Mouse (Mus musculus) kidney, postnatal 4 days (tissue): ENCODE results near the gene Slc22a23.

ENCODE experiments used
- DNase-seq, 2 experiments: peaks; one replicate each; pipeline ENCODE4 v3.0.0; 2021; ENCODE audit warnings: mixed read lengths in 2 of 2

Gene Slc22a23

DNA sequence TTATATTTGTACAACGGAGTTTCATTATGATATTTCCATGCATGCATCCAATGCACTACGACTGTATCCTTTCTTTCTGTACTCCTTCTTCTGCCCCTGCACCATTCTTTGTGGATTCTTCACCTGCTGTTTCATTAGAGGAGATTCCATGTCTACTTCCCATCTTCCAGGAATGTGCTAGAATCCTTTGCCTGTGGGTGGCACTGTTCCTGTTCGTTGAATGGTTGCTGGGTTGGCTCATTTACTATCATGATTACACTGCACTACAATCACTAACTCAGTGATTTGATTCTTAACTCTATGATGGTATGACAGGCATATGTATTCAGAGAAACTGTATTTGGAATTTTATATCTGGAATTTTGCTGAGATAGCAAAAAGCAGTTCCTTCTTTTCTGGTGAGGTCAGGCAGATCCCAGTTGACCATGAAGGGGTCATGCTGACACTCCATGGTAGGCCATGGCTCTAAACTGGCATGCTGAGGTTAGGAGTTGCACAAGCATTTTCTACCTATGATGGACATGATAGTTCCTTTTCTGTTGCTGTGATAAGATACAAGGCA lies 187.3 kb downstream of the Slc22a23 start:
- DNase-seq, result no peak

DNA sequence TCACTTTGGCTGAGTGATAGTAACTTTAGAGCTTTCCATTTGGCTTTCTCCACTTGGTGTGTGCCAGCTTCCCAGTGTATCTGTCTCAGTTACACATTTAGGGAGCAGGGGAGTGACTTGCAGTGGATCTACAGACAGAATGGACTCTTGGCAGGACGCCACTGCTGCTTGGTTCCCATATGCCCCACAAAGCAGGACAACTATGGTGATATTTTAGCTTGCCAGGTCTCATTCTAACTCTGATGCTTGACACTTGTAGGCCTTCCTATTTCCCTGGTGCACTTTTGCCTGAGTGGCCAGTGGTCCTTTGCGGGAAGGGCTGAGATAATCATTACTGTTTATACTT lies 188.2 kb downstream of the Slc22a23 start:
- DNase-seq, result peak; percentile 27 to 46

DNA sequence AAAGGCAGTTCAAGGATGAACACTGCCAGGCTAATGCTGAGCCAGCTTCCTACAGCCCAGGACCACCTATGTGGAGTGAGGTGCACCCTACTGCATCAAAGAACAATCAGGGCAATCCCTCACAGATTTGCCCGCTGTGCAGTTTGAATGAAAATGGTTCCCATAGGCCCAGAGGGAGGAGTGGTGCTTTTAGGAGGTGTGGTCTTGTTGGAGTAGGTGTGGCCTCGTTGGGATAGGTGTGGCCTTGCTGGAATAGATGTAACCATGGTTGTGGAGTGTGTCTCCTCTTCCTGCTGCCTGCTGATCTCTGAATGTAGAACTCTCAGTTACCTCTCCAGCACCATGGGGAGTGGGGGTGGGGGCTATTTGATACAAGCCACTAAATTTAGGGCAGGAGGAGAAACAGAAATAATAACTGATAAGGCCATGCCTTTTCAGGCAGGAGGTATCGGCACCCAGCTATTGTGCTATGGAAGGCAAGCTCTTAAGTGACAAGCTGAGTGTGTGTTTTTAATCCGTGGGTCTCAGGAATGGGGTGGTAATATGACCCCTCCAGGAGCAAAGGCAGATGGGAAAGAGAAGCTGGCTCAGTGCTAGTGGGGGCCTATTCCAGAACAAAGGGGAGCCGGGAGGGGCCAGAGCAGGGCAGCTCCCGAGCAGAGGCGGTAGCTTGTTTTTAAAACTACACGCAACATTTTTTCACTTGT lies 188.7 kb downstream of the Slc22a23 start:
- DNase-seq, result peak; percentile 18 to 39

DNA sequence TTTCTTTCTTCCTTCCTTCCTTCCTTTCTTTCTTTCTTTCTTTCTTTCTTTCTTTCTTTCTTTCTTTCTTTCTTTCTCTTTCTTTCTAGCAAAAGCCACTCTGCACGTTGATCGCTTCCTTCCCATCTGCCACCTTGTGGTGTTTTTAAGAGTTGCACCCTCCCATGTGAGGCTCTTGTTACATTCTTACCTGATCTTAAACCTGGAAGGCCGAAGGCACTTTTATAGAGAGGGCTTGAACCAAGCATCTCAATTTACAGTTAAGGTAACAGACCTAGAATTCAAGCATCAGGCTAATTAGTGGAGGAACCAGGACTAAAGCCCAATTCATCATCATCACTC lies 190.1 kb downstream of the Slc22a23 start:
- peak; percentile 78 to 85 for DNase-seq

DNA sequence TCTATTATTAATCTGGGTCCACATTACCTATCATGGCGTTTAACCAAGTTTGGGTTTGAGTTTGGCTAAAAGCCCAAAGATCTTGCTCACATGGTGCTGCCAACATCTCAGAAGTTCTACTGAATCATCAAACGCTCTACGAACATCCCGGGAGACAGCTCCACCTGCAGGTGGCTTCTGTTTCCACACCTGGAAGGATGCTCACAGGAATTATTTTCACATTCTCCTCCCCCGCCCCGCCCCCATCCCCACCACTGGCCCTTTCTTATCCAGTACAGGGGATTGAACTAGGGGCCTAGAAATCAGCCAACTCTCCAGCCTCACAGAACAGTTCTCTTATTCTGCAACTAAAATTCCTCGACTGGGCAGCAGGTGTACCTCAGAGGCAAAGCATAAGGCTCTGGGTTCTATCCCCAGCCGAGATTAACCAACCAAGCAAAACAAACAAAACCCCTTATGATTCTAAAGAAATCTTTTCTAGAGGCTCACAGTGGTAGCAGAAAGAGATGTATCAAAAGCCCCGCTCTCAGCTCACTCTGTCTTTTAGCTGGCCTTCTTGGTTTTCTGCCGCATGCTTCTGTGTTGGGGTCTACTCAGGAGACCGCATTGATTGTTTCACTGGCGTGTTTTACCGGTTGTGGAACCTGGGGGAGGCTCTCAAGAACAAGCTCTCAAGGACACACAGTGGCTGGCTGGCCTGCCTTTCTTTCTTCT lies 190.6 kb downstream of the Slc22a23 start:
- DNase-seq, result peak; percentile 87 to 90

DNA sequence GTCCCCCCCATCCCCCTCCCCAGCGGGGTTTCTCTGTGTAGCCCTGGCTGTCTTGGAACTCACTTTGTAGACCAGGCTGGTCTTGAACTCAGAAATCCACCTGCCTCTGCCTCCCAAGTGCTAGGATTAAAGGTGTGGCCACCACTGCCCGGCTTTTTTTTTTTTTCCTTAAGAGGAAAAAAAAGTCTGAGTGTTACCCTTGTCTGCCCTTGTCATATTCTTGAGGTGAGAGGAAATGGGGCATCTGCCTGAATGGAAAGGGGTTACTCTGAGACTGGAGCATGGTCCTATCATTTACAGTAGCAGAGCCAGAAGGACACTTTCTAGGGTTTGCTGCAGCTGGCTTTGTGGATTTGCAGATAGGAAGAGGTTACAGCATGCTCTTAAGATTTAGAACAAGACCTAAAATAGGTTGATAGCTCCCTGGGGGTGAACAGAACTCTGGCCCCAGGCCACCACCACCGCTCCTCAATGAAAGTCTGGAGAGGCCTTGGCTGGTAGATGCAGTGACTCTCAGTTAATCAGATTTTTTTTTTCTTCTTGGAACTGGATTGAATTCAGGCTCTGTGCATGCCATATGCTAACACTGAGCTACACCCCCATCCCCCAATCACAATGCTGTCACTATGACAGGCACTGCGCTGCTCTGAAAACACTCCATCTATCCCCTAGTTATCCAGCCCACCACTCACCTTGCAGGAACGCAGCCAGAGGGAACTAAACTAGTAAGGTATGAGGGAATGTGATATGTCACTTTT lies 191.5 kb downstream of the Slc22a23 start:
- DNase-seq, result peak in 1 of 2 experiments; percentile 12

DNA sequence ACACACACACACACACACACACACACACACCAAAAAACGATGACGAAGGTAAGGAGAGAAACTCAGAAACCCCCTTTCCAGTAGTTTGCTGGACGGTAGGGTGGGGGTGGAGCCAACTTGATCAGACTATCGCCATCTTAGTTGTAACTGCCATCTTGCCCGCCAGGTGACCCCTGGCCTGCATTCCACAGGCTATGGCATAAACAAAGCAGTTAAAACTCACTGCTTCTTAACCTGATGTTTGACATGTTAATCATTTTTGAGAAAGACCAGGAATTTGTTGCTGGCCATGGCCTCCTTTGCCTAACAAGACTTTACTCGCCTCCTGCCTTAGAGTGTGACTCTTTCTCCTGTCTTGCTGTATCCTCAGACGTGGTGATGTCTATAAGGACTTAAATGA lies 192.3 kb downstream of the Slc22a23 start:
- DNase-seq, result peak; percentile 36 to 67

DNA sequence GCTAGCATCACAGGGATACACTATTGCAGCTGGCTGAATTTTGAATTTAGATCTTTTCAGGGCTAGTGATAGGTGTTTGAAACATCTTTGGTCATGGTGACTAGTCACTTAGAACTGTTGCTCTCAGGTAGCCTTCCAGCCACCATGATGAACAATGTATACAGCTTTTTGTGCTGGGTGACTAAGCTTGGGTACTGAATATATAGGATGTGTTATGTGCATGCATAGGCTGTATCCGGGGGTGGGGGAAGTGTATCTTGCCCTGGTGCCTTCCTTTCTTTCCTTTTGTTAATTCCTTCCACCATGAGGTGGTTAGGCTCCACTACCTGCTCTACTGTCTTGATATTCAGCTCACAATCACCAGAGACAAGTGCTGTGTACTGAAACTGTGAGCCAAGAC lies 193.6 kb downstream of the Slc22a23 start:
- DNase-seq, result no peak

DNA sequence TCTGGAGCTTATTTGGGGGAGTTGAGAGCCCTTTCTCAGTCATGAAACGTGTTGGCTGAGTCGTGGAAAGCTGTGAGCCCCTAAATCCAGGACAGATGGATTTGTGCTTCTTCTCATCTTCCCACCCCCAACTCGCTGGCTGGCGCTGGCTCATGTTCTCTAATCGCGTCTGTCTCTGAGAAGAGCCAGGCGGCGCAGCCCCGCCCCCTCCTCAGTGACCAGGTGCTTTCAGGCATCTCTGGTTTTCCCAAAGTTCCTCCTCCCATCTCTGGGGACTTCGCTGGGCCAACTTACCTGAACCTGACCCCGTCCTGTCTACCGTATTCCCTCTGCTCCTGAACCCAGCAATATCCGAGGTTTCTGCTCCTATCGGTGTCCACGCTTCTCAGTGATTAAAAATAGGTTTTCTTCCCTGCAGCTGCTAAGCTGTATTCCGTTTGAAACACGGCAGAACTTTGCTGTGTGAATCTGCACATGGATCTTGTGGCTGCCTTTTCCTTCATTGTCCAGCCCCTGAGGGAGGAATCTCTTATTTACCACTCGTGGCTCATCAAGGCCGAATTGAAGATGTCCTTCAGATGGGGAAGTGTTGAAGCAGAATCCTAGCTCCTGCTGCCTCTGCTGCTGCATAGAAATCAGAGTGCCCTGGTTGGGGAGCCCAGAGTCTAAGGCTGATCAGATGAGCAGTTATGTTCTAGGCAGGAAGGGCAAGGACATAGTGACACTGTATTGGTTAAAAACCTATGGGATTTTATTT lies 194.5 kb downstream of the Slc22a23 start:
- DNase-seq, result peak; percentile 54 to 64

DNA sequence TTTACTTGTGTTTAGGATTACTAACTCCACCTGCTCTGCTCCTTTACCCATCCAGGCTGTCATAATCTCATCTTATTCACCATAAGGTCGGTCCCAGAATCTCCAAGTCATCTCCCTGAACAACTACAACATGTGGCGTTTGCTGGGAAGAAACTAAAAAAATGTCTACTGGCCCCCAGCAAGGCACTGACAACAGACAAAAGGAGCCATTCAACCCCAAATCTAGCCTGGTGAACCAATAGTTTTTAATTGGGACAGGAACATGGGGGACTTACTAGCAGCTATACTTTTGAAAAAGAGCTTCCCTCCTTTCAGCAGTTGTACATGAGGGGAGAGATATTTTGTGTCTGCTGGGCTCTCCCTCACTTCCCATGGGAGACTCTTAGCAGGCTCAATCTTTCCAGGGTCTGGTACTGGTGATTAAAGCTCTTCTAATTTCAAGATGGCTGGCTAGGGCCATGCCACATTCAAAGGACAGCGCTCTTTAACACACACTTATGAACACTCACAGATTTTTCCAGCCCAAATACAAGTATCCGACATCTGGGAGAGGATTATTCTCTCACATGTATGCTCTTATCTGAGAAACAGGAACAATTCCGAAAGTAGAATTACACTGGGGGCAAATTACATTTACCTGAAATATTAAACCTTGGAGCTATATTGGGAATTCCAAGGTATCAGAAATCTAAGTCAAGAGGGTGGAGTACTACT lies 195.4 kb downstream of the Slc22a23 start:
- DNase-seq, result no peak

DNA sequence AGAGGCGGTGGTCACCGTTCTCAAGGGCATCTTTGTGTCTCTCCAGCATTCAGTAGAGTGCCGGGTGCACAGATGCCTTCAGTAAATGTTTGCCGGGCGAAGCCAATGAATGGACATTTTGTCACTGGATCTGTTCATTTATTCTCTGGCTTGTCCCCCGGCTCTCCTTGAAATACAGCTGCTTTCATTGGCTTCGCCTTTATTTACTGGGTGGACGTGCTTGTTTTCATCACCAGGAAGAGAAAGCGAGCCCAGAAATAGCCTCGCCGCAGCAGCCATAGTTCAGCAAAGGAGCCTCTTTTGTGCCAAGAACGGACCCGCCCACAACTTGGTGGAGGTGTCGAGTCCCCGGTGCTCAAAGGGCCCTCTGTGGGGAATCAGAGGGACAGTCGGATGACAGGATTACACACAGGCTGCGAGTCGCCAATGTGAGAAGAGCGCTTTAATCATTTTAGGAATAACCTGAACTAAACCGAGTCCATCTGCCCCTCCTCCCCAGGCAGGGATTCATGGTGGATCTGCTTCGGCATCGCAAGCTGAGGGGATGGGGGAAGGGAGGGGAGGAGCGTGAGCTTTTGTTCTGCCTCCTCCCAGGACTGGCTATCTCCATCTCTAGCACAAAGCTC lies 196.1 kb downstream of the Slc22a23 start:
- peak; percentile 69 to 82 for DNase-seq

DNA sequence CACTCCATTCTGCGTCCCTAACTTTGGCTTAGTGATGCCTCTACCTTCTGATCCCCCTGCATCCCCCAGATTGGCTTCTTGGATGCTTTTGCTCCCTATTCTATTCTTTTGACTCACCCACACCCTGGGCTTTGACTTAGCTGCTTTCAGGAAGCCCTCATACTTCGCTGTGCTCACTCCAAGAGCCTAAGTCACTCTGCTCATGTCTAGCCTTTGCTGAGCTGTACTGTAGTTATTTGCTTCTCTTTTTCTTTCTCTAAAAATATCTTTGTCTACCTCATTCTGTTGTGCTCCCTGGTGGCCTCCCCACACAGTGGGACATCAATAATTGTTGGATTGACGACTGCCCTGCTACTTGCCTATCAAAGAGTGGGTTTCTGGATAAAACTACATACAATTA lies 196.8 kb downstream of the Slc22a23 start:
- DNase-seq, result no peak

DNA sequence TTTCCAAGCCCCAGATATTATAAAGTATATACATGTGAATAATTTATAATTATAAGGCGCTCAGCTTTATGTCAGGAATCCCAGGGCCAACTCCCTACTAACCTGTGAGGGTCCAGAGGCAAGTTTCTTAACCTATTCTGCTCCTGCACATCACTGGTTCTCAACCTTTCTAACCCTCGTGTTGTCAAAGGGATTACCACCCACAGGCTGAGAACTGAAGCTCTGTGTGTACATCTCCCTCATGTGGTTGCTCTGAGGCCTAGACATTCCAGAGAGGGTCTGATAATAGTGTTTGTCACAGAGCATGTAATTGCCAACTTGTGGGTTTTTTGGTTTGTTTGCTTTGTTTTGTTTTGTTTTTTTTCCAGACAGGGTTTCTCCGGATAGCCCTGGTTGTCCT lies 198.1 kb downstream of the Slc22a23 start:
- DNase-seq, result no peak

DNA sequence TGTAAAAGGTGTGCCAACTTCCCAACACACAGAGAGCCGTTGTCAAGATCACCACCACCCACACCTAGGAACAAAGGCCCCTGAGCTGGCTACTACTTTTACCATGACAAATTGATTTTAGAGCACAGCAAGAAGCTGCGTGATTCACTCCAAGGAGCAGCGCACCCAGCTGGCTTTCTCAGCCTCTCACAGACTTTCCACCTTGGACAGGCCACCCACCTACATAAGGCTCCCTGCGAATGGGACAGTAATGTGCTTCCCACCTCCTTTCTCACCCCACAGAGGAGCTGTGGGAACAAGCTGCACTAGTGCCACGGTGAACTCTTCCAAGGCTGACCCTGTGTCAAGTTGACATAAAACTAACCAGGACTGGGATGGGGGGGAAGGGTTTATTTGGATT lies 201.6 kb downstream of the Slc22a23 start:
- no peak for DNase-seq

DNA sequence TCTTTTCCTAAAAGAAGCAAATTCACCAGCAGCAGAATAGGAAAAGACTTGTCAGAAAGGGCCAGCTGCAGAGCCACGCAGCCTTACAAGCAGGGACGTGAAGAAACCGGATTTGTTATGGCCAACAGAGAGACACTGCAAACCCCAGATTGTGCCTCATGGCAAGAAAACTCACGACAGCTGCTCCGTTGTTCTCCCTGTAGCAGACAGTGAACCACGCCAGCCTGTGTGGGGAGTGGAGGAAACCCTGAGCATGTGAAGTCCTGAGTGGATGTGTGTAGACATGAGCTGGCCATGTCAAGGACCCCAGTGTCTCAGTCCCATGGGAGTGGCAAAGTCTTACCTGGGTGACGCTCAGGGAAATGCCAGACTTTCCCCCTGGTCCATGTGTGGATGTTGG lies 208.4 kb downstream of the Slc22a23 start:
- no peak for DNase-seq

DNA sequence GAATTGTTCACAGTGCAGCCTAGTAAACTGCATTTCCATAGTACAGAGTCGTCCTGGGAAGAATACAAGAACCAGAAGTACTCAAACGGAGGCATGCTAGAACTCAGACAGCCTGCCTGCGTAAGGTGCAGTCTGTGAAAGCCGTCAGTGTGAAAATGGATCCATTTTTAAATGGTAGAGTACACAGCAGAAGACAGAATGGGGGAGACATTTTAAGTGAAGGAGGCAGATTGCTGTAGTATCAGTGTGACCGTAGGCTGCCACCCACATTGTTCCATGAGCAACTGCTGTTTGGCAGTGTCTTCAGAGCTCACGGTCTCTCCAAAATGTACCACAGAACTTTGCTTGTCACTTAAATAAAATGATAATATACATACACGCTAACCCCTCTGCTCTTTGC lies 210.7 kb downstream of the Slc22a23 start:
- no peak for DNase-seq

DNA sequence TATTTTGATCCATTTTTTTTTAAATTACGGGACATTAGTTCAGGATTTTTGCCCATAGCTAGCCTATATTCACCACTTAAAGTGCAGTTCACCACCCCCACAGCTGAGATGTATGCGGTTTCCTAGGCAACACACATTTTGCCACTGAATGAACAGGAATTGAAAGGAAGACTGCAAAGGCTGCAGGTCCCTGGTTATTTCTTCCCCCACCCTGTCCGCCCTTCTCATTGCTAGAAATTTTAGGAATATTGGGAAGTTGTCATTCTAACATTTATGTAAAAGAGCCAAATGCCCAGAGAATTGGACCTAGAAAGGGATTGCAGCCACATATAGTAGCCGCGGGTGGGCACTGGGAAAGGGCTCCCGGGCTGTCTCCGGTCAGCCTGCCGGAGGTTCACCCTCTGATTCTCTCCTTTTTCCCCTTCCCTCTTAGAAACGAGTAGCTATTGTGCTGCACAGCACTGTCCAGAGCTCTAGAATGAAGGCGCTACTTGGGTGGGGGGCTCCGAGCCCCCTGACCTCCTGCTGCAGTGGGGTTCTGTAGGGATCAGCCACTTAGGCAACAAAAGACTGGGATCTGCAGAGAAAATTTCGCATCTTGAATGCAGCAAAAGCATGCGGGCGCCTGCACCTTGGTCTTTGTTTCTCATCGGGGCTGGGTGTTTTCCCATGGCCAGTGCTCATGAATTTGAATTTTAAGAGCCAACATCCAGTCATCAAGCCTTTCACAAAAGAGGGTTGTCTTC lies 211.5 kb downstream of the Slc22a23 start:
- DNase-seq, result no peak

DNA sequence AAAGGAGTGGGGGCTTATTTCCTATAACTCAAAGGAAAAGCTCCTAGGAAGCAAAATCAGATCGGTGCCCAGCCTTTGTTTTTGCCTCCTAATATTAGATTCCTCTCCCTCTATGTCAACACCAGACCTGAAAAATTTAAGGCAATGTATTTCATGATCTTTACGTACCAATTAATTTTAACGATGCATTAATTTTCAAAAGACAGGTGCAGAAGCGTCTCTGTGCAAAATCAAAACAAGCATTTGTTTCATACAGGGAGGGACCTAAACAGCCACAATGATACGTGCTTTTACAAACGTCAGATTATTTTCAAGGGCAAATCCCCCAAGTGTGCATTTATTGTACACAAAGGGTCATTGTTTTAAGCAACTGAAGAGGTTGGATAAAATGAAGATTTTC lies 212.1 kb downstream of the Slc22a23 start:
- DNase-seq, result no peak

DNA sequence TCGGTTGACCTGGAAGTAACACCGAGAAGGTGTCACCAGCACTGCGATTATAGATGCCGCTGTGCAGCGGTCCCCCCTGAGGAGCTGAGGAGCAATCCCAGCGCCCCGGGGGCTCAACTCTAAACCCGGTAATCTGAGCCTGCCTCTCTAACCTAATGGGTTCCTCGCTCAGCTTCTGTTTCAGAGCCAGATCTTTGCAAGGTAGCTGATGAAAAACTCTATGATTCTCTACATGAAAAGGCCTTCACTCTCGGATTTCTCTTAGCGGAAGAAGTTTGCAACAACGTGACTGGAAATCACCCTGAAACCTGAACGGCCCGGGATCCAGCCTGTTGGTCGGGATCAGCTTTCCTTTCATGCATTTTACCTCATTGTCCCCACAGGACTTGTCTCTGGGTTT lies 212.7 kb downstream of the Slc22a23 start:
- peak; percentile 12 to 19 for DNase-seq

DNA sequence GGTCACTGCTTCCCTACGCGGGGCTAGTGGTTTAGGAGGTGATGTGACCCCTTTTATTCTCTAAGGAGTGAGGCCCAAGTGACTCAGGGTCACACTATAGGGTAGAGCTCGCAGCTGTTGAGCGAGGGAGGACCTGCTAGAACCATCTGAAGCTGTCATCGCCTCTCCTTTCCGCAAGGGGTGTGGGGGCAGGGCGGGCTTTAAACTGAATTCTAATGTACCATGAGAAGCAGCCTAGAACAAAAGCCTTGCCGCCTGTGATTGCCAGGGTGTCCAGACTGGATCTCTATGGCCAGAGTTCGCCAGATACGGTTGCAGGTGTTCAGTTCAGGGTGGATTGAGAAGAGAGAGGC lies 213.3 kb downstream of the Slc22a23 start:
- DNase-seq, result peak; percentile 68 to 79
